Mouse (Mus musculus) cerebellum, postnatal 14 days (tissue): ENCODE data around the gene Scyl3.

Experiments used
- DNase-seq, 2 experiments: peaks; one replicate each; pipeline ENCODE4 v3.0.0; 2021; ENCODE audit warnings: mixed read lengths in 2 of 2

The Scyl3 gene

DNA sequence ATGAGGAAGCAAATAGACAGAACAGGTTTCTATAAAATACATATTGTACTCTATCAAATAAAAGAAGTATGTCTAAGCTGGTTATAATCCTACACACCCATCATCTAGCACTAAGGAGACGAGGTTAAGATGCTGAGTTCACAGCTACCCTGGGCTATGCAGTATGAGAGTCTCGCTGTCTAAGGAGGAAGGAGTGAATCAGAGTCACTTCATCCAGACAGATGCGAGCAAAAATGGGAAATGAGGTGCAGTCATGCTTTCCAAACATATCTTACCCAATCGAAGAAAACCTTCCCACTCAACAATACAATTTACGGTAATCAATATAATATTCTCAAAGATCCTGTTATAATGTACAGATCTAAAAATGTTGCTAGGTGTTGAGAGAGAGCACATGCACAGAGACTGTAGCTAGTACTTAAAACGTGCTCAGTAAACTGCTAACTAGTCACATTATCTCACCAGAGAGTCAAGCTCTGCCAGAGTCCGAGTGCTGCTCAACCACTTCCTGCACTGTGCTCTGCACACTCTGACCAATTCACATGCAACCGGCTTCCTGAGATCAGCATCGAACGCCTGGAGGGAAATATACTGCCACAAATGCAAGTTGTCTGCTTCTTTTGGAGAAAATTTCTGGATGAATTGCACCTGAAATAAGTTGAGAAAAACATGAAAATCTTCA is 35.2 kb downstream of the Scyl3 start:
- DNase-seq, result no peak

DNA sequence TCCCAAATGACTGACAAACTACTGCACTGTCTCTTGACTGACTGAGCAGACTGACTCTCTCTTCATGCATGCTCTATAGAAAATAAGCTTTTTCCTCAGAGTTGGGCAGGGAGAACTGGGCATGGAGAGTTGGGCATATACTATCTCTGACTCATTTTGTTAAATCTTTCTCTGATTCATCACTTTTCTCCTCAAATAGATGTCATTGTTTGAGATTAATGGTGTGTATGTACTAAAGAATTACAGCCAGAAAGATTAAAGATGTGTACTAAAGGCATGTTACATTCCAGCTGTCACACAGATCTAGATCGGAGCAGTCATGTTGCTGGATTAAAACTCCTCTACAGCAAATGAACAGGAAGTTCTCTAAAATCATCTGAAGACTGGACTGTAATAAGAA is 45.6 kb downstream of the Scyl3 start:
- no peak for DNase-seq

DNA sequence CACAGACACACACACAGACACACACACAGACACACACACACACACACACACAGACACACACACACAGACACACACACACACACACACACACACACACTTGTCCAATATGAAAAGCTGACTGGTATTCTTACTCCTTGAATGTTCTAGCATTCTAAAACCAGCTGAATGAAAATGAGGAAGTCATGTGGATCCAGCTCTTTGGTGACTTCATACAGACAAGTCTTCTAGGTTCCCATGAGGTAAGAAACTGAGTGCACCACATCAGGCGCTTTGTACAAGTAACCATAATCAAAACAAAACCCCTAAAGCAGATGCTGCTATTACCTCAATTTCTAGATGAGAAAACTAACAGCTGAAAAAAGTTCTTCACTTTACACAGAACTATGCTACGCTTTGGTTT is 46.2 kb downstream of the Scyl3 start:
- DNase-seq, result no peak

DNA sequence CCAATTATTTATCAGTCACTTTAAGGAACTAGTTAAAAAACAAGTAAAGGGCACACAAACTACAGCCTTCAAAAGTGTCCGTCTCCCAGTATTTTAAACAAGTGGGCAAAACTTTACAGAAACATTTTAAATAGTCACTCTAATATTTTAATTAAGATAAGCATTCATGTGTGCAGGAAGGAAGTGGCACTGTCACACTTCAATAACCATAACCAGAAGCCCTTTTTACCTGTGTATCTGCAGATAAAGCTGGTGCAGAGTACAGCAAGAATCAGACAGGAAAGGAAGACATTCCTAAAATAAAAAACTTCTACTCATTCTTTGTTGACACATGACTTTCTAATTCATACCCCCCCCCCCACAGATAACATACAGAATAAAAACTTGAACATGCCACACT is 47.6 kb downstream of the Scyl3 start:
- DNase-seq, result no peak

DNA sequence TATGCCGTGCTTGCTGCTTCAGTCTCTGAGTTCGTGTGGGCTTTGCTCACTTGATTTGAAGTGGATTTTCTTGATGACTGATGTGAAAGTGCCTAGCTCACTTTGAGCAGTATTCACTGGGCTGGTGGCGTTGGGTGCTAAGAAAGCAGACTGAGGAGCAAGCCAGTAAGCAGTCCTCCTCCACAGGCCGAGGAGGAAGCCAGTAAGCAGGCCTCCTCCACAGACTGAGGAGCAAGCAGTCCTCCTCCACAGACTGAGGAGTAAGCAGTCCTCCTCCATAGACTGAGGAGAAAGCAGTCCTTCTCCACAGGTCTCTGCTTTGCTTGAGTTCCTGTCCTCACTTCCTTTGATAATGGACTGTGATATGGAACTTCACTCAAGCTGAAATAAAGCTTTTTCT is 63.5 kb downstream of the Scyl3 start:
- DNase-seq, result no peak

DNA sequence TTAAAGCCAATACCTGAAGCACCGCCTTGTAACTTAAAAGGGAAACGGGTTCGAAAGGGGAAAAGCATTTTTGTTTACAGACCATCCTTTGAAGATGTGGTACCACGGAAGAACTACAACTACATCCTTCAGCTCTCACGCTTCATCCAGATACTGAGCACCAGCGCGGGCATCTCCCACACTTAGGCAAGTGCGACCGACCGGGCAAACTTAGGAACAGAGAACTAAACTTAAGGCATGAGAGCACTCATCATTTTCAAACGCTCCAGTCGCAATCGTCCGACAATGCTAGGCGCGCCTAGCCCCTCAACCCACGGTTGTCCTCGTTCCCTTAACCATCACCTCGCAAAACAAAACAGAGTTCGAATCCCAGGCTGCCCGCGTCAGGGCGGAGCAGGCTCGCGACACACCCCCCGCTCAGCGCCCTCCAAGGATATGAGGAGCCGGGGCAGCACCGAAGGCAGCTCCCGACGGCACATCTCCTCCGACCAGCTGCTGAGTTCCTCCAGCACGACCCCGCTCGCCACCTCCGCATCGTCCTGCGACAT is 65.3 kb downstream of the Scyl3 start:
- no peak for DNase-seq

DNA sequence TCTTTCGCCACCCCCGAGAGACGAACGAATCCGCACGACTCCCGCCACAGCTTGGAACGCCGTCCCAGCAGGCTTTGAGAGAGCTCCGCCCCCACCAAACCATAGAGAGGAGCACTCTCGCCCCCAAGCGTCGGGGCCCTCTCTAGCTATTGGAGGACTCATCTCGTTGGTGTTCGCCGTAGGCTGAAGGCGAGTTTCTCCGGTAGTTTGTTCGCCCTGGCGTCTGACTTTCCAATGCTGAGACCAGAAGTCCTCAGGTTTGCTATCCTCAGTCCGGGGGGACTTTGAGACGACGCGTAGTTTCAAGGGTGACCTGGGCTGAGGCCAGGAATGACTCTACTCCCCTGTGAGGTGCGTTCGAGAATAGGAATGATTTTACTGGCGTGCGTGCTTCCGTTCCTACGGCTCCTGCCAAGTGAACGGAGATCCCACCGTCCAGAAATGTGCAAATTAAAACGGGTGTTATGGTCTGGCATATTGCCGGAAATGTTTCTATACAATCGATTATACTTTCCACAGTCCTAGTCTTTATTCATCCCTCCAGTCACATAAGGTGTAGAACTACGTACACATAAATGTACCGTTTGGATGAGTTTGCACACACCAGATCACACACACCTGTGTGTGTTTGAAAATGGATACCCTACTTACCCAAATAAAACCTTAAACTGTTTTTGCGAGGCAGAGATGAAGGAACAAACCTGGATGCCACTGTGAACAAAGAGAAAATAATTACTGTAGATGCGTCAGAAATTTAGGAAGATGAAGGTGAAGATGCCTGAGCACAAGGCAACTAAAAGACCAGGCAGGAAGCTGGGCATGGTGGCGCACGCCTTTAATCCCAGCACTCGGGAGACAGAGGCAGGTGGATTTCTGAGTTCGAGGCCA is 66.1 kb downstream of the Scyl3 start, which contains the start of the genes BC055324 and Mettl18:
TSS of gene BC055324 (minus strand) at position 76 of the 888 bp plus-strand sequence.
TSS of gene Mettl18 (plus strand) at position 169 of the 888 bp plus-strand sequence.
- peak; percentile 92 for DNase-seq

DNA sequence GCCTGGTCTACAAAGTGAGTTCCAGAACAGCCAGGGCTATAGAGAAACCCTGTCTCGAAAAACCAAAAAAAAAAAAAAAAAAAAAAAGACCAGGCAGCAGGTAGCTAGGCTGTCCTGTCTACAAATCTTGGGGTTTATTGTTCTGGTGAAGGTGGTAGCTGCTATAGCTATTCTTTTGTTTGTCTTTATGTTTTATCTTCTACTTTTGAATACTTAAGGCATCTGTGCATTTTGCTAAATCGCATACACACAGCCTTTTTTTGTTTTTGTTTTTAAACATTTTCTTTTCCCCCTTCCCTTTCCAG is 66.7 kb downstream of the Scyl3 start:
- DNase-seq, result no peak

DNA sequence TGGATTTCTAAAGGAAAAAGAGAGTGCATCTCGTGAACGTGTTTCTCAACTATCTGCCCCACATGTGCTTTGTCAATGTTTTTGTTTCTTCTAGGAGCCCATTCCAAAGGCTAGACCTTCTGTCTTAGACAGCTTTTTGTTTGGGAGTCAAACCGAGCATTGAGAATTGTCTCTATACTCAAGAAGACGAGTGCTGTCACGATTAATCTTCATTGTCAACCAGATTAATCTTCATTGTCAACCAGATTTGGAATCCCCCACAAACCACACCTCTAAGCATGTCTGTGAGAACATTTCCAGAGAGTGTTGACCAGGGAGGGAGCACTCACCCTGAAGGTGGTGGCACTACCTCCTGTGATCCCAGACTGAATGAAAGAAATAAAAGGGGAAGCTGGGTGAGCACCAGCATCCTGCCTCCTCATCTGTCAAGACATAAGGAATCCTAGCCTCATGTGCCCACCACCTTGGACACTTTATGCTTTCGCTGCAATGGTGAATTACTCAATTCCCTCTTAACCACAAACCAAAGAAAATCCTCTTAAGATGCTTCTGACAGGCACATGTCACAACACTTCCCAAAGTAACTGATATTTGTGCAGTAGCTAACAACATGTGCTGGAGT is 73.0 kb downstream of the Scyl3 start:
- DNase-seq, result no peak

DNA sequence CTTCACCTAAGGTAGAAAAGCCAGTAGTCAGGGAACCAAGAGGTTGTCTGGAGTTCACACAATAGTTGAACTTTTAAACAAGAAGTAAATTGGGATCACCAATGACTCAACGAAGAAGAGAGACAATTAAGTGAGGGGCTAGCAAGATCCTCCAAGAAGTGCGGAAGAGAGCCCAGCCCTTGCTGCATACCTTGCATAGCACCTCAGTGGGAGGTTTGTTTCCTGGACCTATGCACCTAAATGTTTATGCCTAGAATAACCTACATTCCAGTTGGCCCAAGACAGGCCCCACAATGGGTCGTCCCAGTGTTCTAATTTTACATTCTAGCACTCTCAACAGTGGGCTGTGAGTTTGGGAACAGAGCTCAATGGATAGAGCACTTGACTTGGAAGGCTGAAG is 75.4 kb downstream of the Scyl3 start:
- DNase-seq, result no peak
